Mouse (Mus musculus) stomach, embryonic 14.5 days (tissue): Measurements from ENCODE around the gene Coro2b. TPM values are rescaled to one million over a fixed set of nuclear protein-coding genes. Genes with fewer than 3 reads are reported as not detected.
A peak's percentile ranks its signal among the peaks of the same experiment; 100 is the strongest.
"Not testable (repeated sequence)": the region's sequence is repeated elsewhere in the genome, so short reads cannot be mapped to it uniquely, and the experiment has no call there.

Source experiments
- ATAC-seq: fragments of 200-750 bp; cut with Nextera tagmentation; 2 replicates; pipeline ENCODE4 v1.8.0; 2017; ENCODE audit warnings: low read depth, moderate TSS enrichment; ENCODE audit not compliant: insufficient number of reproducible peaks, insufficient read depth, low FRiP score
- H3K27ac ChIP-seq: fragments of 300-500 bp; sonication (generic); 2 replicates; pipeline ENCODE4 v1.5.1; 2014; ENCODE audit warnings: mild to moderate bottlenecking, low read length, moderate library complexity, mixed read lengths
- H3K27me3 ChIP-seq: fragments of 300-500 bp; sonication (generic); 2 replicates; pipeline ENCODE4 v1.6.1; 2014; ENCODE audit warnings: low read length, control low read depth, mixed read lengths; ENCODE audit not compliant: control insufficient read depth, insufficient read depth
- H3K36me3 ChIP-seq: fragments of 300-500 bp; sonication (generic); 2 replicates; pipeline ENCODE4 v1.6.1; 2014; ENCODE audit warnings: mild to moderate bottlenecking, control low read depth, low read length, moderate library complexity, mixed read lengths; ENCODE audit not compliant: control insufficient read depth, insufficient read depth
- H3K4me1 ChIP-seq: fragments of 300-500 bp; sonication (generic); 2 replicates; pipeline ENCODE4 v1.6.1; 2014; ENCODE audit warnings: low read length, control low read depth, mixed read lengths; ENCODE audit not compliant: control insufficient read depth, insufficient read depth
- H3K4me2 ChIP-seq: fragments of 300-500 bp; sonication (generic); replicated peaks from 2 replicates; pipeline ENCODE4 v1.6.1; 2014; ENCODE audit warnings: low read depth, low read length, control low read depth
- H3K4me3 ChIP-seq: fragments of 300-500 bp; sonication (generic); 2 replicates; pipeline ENCODE4 v1.5.1; 2014; ENCODE audit warnings: low read depth, low read length, control low read depth
- H3K9ac ChIP-seq: fragments of 300-500 bp; sonication (generic); replicated peaks from 2 replicates; pipeline ENCODE4 v1.6.1; 2014; ENCODE audit warnings: low read depth, mild to moderate bottlenecking, control low read depth, low read length, moderate library complexity, mixed read lengths
- H3K9me3 ChIP-seq: fragments of 300-500 bp; sonication (generic); 2 replicates; pipeline ENCODE4 v1.6.1; 2016; ENCODE audit warnings: low read depth, low read length, control low read depth; ENCODE audit not compliant: control insufficient read depth
- WGBS: fragments of 180-500 bp; shearing (Covaris S2); extraction: QIAGEN DNeasy Blood & Tissue Kit; methylation state at CpG from one replicate; pipeline ENCODE4 v1.1.7; 2014; 5-methylcytosine and 5-hydroxymethylcytosine counted together
- polyA plus RNA-seq: library from polyadenylated mRNA; unstranded; fragments of >200 nt; fragmentation: Nextera tagmentation; extraction: Ambion mirVana; gene quantifications from 2 replicates; pipeline ENCODE4 v1.2.1, GENCODE M21; 2014

The Coro2b gene
- polyA plus RNA-seq, 1 experiment from 2014 or later: 13.0 TPM

DNA sequence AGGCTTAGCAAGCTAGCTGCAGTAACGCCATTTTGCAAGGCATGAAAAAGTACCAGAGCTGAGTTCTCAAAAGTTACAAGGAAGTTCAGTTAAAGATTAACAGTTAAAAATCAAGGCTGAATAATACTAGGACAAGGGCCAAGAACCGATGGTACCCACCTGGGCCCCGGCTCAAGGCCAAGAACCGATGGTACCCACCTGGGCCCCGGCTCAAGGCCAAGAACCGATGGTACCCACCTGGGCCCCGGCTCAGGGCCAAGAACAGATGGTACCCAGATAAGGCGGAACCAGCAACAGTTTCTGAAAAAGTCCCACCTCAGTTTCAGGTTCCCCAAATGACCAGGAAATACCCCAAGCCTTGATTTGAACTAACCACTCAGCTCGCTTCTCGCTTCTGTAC is 89.5 kb downstream of the Coro2b start:
- 95% methylated on average over 6 of the region's 10 CpGs for WGBS

DNA sequence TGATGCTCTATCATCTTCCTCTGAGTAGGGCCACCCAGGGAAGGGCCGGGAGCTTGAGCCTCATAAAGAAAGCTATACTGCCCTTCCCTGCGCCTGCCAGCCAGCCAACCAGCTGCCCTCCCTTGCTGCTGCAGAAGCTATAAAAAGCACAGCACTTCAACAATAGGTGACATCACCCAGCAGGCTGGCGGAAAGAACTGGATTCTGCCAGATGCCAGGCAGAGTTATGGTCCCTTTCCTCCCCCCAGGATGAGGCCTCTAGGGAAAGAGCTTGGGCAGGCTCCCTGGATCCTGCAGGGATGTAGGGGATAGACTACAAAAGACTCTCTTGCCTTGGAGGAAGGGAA is 98.1 kb downstream of the Coro2b start:
- Histone ChIP-seq H3K27ac (peak overlapping the region; percentile 58; the same call in 1 of the 2 replicates), H3K4me2 (no peak overlapping the region), H3K4me1 (peaks cover 18% of the 10 kb centered on the region; the same call in 1 of the 2 replicates), H3K27me3 (no peaks in the 10 kb centered on the region), H3K36me3 (no peaks in the 10 kb centered on the region), H3K9me3 (no peaks in the 10 kb centered on the region), H3K4me3 (no peak overlapping the region), H3K9ac (no peak overlapping the region)
- 0 out of 2 replicates have a peak, but pooled peaks have one; percentile 28 for ATAC-seq
- WGBS: 56% methylated on average over 3 of the region's 3 CpGs

More for the DNA sequence above, 89.5 kb downstream of the Coro2b start:
- H3K4me3 ChIP-seq, H3K27ac ChIP-seq, H3K4me1 ChIP-seq, ATAC-seq, H3K27me3 ChIP-seq, H3K9me3 ChIP-seq, H3K4me2 ChIP-seq, H3K36me3 ChIP-seq, H3K9ac ChIP-seq: not testable (repeated sequence)

DNA sequence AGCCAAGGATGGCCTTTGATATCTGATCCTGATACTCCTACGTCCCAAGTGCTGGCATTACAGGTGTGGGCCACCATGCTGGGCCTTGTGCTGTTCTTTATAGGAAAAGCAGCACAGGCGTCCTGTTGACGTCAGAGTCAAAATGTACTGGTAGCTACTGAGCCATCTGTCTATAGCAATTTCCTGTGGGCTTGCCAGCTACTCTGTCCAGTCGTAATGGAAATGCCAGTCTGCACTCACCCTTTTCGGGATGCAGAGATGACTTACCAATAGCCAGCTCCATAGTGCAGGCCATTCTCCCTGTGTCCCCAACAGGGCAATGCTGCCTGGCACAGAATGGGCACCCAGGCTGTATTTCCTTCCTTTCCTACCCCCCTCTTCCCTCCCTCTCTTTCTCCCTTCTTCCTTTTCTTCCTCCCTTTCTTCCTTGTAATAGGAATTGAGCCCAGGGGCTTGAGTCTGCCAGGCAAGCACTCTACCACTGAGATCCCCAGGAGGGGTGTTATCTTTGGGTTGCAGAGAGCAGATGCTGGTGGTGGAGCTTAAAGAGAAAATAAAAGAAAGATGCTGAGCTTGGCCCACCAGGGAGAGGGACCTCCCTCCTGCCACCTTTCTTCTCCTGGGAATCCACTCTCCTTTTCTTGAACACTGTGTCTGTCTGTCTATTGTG is 98.6 kb downstream of the Coro2b start:
- H3K4me1 ChIP-seq: peaks cover 18% of the 10 kb centered on the region; the same call in 1 of the 2 replicates
- H3K9me3 ChIP-seq: no peaks in the 10 kb centered on the region
- no peak overlapping the region for H3K9ac ChIP-seq
- H3K27me3 ChIP-seq: no peaks in the 10 kb centered on the region
- peak overlapping the region; percentile 58; the same call in 1 of the 2 replicates for H3K27ac ChIP-seq
- 92% methylated on average over 5 of the region's 5 CpGs for WGBS
- no peak overlapping the region for H3K4me2 ChIP-seq
- H3K36me3 ChIP-seq: no peaks in the 10 kb centered on the region
- ATAC-seq: no peak
- no peak overlapping the region for H3K4me3 ChIP-seq

DNA sequence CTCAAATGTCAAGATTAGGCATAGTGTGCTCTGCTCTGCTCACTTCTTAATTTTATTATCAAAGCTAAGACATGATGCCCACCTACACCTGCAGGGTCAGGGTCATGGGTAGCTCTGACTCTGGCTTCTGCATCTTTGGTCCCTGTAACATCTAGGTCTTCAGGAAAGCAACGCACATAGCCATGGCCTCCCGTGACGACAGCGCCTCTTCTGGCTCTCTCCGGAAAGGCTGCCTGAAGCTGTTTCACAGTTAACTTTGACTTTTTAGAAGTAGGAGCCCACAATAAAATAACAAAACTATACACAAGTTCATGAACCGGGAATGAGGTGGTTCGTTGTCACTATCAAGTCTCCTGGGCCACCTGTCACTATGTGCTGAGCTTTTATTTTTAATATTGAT is 99.4 kb downstream of the Coro2b start:
- Histone ChIP-seq H3K9ac (no peak overlapping the region), H3K27ac (no peak overlapping the region), H3K27me3 (no peaks in the 10 kb centered on the region), H3K4me2 (no peak overlapping the region), H3K4me1 (peaks cover 18% of the 10 kb centered on the region; the same call in 1 of the 2 replicates), H3K4me3 (no peak overlapping the region), H3K9me3 (no peaks in the 10 kb centered on the region), H3K36me3 (no peaks in the 10 kb centered on the region)
- no peak for ATAC-seq
- WGBS: 92% methylated on average over 7 of the region's 7 CpGs

DNA sequence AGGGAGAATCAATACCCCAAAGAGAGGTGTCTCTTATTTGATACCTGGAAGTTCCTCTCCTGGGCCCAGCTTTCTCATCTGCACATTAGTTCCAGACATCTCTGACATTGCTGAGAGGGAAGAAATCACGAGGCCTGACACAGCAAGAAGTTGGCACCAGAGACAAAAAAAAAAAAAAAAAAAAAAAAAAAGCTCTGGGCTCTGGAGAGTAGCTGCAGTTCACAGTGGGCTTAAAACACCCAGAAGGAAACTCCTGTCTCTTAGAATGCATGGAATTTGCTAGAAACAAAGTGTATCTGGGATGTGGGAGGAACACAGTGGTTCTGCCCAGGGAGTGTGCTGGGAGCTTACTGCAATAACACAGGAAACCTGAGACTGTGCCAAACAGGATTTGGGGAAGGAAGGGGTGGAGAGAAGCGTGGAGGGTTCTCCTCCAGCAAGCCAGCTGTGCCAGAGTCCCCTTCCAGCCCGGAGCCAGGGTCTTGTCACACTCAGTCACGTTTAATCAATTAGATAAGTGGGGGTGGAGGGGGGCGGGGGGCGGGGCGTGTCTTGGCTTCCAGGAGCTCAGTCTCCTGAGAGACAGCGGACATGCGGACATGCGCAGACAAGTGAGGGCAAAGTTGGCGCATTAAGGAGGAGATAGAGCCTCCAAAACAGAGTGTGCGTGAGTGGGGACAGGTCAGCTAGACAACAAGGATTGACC is 101.1 kb downstream of the Coro2b start:
- H3K9me3 ChIP-seq: no peaks in the 10 kb centered on the region
- no peak overlapping the region for H3K9ac ChIP-seq
- H3K36me3 ChIP-seq: no peaks in the 10 kb centered on the region
- peak overlapping the region; percentile 28 for H3K4me2 ChIP-seq
- 4% methylated on average over 12 of the region's 12 CpGs for WGBS
- H3K27ac ChIP-seq: peak overlapping the region; percentile 76
- peaks cover 18% of the 10 kb centered on the region; the same call in 1 of the 2 replicates for H3K4me1 ChIP-seq
- ATAC-seq: peak; percentile 66; the same call in 1 of the 2 replicates
- H3K27me3 ChIP-seq: no peaks in the 10 kb centered on the region
- no peak overlapping the region for H3K4me3 ChIP-seq

DNA sequence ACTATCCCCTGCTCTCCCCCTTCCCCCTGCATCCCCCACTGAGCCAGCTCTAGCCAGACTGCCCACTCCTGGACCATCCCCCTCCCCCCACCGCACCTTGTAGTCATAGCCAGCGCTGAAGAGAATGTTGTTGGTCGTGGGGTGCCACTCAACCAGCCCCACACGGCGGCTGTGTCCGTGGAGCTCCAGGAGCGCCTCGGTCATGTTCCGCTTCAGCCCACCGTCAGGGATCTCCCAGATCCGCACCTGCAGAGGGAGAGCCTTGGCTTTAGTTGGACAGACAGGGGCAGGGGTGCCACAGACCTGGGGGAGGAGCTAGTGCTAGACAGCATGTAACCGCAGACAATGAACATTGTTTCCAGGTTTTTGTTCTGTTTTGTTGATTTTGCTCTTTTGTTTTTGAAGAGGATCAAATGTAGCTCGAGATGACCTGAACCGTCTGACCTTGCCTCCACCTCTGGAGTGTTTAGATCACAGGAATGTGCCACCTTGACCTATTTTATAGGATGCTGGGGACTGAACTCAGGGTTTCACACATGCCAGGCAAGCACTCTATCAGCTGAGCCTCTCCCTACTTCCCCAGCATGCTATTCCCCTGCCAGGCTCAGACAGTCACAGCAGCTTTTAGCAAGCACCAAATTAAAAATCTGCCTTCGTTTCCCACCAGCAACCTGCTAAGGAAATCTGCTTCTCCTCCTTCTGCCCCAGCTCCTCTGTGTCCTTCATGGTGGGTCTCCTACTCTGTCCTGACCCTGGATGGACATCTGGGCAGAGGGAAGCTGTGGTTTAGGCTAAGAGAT is 104.4 kb downstream of the Coro2b start:
- no peak overlapping the region for H3K9ac ChIP-seq
- no peak overlapping the region for H3K4me3 ChIP-seq
- no peak overlapping the region for H3K27ac ChIP-seq
- peaks cover 15% of the 10 kb centered on the region; the same call in 1 of the 2 replicates for H3K4me1 ChIP-seq
- 68% methylated on average over 15 of the region's 15 CpGs for WGBS
- H3K9me3 ChIP-seq: no peaks in the 10 kb centered on the region
- no peaks in the 10 kb centered on the region for H3K36me3 ChIP-seq
- H3K27me3 ChIP-seq: no peaks in the 10 kb centered on the region
- no peak for ATAC-seq
- H3K4me2 ChIP-seq: no peak overlapping the region

DNA sequence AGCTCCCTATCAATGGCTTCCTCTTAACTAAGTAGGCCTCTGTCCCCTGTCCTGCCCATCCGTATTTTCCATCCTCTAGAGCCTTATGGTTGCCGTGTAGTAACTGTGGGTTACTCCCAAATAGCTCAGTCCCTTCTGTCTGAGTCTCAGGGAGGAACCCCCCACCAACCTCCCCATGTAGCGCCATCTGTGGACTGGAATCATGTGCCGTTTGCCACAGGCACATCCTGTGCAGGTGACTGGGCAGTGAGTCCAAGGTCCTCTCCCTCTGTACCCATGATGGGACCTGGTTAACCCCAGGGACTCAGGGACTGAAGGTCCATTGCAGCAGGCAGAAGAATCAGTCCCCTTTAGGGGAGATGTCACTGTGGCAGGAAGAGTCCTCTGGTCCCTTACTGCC is 106.1 kb downstream of the Coro2b start:
- Histone ChIP-seq H3K4me3 (no peak overlapping the region), H3K4me2 (no peak overlapping the region), H3K9me3 (no peaks in the 10 kb centered on the region), H3K27me3 (no peaks in the 10 kb centered on the region), H3K27ac (no peak overlapping the region), H3K36me3 (no peaks in the 10 kb centered on the region; the same call in 1 of the 2 replicates), H3K4me1 (0 out of 2 replicates have a peak, but pooled peaks cover 7% of the 10 kb centered on the region), H3K9ac (no peak overlapping the region)
- ATAC-seq: no peak
- 91% methylated on average over 4 of the region's 4 CpGs for WGBS

DNA sequence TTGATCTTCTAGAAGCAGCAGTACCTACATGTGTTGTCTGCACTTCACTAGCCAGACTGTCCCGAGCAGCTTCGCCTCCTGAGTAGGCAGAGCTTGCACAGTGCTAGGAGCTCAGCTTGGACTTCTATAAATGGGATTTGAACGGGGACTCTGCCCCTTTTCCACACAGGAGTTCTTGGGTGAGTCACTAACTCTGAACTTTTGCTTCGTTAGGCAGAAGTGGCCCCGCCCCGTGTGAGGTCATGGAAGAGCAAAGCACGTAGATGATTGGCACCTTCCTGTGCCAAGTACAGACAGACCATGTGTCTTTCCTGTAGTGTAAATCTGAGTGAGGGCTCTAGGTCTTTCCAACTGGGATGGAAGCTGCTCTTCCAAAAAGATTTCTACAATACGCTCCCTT is 109.8 kb downstream of the Coro2b start:
- Histone ChIP-seq H3K4me2 (no peak overlapping the region), H3K4me1 (no peaks in the 10 kb centered on the region), H3K36me3 (no peaks in the 10 kb centered on the region; the same call in 1 of the 2 replicates), H3K9ac (no peak overlapping the region), H3K4me3 (no peak overlapping the region), H3K9me3 (no peaks in the 10 kb centered on the region), H3K27me3 (no peaks in the 10 kb centered on the region), H3K27ac (no peak overlapping the region)
- WGBS: 71% methylated on average over 8 of the region's 8 CpGs
- no peak for ATAC-seq
